Mouse (Mus musculus) duodenum, adult 2 months (tissue): ENCODE data around the gene Usp28. TPM values are rescaled to one million over a fixed set of nuclear protein-coding genes. Genes with fewer than 3 reads are reported as not detected.

ENCODE experiments used
- polyA plus RNA-seq: library from polyadenylated mRNA; depleted of rRNA; stranded (reverse); fragments of >200 nt; gene quantifications from 2 replicates; pipeline ENCODE4 v1.2.3, GENCODE M21; 2012; ENCODE audit warnings: low replicate concordance; rRNA removed

Gene Usp28
- polyA plus RNA-seq: 2.2 and 4.7 TPM in 2 replicates

GRCm38 (mm10) chr9:48984845-48985707 lies at the start of gene Usp28:
Usp28 (plus strand) TSS chr9:48985375.

GRCm38 (mm10) chr9:48964587-48965040 lies 20.6 kb upstream of the Usp28 start, which contains the start of gene Htr3b:
Htr3b (minus strand) TSS chr9:48964990.

GRCm38 (mm10) chr9:49055333-49056205 lies 70.4 kb downstream of the Usp28 start, which contains the start of gene Zw10:
Zw10 (plus strand) TSS chr9:49055613.

GRCm38 (mm10) chr9:49081107-49081506 lies 95.9 kb downstream of the Usp28 start, which contains the start of gene Tmprss5:
Tmprss5 (plus strand) TSS chr9:49081260.

Other genes with a start within 250 kb of the Usp28 start
- gene Zbtb16, start 149.2 kb upstream of the Usp28 start, polyA plus RNA-seq: 1.4 and 1.5 TPM in 2 replicates
- 2.6 and 4.2 TPM in 2 replicates for gene Htr3a, start 74.3 kb upstream of the Usp28 start, polyA plus RNA-seq
- gene Htr3b, start 20.4 kb upstream of the Usp28 start, polyA plus RNA-seq: 0.40 and 0.48 TPM in 2 replicates
- gene Zw10, start 70.2 kb downstream of the Usp28 start, polyA plus RNA-seq: 2.4 and 2.9 TPM in 2 replicates
- gene Tmprss5, start 95.9 kb downstream of the Usp28 start, polyA plus RNA-seq: 3.3 and 4.1 TPM in 2 replicates